Mouse (Mus musculus): ENCODE data around the gene Gpr45. TPM values are rescaled to one million over a fixed set of nuclear protein-coding genes. Genes with fewer than 3 reads are reported as not detected.
"Not testable (repeated sequence)": the region's sequence is repeated elsewhere in the genome, so short reads cannot be mapped to it uniquely, and the experiment has no call there.

The Gpr45 gene
- under 1 TPM; 0.67 to 0.77 TPM for total RNA-seq (2021)

GRCm38 (mm10) chr1:42952734-42953481 lies at the start of gene Gpr45:
TSS of gene Gpr45 (plus strand) at chr1:42952872.
- intact Hi-C loops (cut with DNase I), result no loop called here
- DNase-seq, result peak; percentile 29 to 31

GRCm38 (mm10) chr1:42905148-42905547 lies 47.5 kb upstream of the Gpr45 start:
- DNase-seq, result no peak
- intact Hi-C loops (cut with DNase I), result no loop called here

DNA sequence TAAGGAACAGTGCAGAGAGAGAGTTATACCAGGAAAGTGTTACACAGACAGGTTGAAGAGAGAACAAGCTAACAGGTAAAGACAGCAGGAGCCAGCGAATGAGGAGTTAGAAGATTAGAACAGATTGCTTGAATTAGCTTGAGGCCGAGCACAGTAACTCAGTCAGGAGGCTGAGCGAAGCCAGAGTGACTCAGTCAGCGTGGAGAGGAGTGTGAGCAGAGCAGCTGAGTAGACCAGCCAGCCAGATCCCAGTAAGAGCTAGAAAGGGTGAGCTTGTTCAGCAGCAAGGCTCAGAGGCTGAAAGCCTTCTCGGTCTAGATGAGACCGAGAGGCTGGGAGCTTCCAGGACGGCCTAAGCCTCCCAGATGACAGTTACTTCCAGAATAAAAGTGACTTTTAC lies 46.0 kb upstream of the Gpr45 start:
- intact Hi-C loops (cut with DNase I), result no loop called here
- no peak for DNase-seq

GRCm38 (mm10) chr1:42907153-42907552 lies 45.5 kb upstream of the Gpr45 start:
- DNase-seq, result no peak
- intact Hi-C loops (cut with DNase I), result no loop called here

GRCm38 (mm10) chr1:42915062-42915461 lies 37.6 kb upstream of the Gpr45 start:
- intact Hi-C loops (cut with DNase I), result loop anchor here (1.0 to 5.0 kb wide), 3 partner anchors 151 to 347 kb away; no protein-coding TSS in a partner anchor
- DNase-seq, result peak; percentile 5 to 17

DNA sequence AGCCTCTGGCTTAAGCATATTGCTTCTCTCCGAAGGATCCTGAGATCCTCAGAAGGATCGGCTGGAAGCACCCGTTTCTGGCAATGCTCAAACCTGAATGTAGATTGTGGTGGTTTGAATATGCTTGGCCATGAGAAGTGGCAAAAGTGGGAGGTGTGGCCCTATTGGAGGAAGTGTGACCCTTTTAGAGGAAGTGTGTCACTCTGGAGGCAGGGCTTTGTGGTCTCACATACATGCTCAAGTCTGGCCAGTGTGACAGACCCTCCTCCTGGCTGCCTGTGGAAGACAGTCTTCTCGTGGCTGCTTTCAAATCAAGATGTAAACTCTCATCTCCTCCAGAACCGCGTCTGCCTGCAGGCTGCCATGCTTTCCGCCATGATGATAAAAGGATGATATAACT lies 36.0 kb upstream of the Gpr45 start:
- DNase-seq, result no peak
- intact Hi-C loops (cut with DNase I), result loop anchor here (5.0 kb wide), 1 partner anchor 346 kb away; no protein-coding TSS in a partner anchor

- no peak for DNase-seq
- intact Hi-C loops (cut with DNase I), result loop anchor here (5.0 kb wide), 1 partner anchor 344 kb away; no protein-coding TSS in a partner anchor
These were observed 34.8 kb upstream of the Gpr45 start for GRCm38 (mm10) chr1:42917908-42918307.

- intact Hi-C loops (cut with DNase I), result no loop called here
- DNase-seq, result no peak
These were observed 28.7 kb upstream of the Gpr45 start for GRCm38 (mm10) chr1:42923924-42924323.

DNA sequence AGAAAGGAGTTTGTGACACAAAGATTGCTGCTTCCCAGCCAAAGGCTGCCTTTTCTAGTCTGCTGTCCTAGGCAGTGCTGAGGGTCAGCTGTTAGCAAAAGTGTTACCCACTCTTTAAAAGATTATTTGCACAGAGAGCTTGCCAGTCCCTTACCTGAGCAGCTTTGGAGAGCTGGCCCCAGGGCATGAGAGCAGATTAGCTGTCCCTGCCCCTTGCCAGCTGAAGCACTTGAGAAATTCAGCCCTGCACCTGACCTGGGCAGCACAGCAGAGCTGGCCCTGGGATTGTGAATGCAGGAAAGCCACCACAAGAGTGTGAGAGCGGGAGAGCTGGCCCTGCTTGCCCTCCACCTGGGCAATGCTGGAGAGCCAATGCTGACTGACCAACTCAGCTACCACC lies 19.1 kb upstream of the Gpr45 start:
- DNase-seq, result no peak
- intact Hi-C loops (cut with DNase I), result no loop called here

DNA sequence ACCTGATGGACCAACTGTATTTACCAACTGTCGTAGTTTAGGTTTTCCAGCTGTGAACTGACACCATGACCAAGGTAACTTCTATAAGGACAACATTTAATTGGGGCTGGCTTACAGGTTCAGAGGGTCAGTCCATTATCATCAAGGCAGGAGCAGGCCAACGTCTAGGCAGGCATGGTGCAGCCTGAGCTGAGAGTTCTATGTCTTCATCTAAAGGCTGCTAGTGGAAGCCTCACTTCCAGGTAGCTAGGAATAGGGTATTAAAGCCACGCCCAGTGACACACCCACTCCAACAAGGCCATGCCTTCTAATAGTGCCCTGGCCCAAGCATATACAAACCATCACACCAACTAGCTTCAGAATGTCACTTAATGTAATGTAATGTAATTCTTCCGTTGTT lies 4.2 kb upstream of the Gpr45 start:
- DNase-seq, result no peak
- intact Hi-C loops (cut with DNase I), result no loop called here

GRCm38 (mm10) chr1:42953482-42953822 lies 780 bp downstream of the Gpr45 start:
- intact Hi-C loops (cut with DNase I), result no loop called here
- peak in 1 of 2 experiments; percentile 1 for DNase-seq

DNA sequence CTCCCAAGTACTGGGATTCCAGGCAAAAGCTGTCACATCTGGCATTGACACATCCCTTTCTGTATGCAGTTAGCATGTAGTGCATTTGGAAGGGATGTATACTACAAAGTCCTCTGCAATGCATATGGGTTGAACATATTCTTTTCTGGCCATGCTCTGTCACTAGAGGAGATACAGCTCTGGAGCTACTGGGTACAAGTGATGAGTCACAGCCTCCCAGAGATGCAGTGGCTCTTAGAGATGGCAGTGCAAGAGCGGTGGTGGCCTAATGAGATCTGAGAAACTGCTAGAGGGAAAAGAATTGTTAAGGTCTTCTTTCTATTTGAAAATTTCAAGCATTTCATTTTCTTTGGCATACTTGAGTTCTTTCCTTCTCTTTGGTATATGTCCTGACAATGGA lies 4.2 kb downstream of the Gpr45 start:
- no peak for DNase-seq
- intact Hi-C loops (cut with DNase I), result no loop called here

DNA sequence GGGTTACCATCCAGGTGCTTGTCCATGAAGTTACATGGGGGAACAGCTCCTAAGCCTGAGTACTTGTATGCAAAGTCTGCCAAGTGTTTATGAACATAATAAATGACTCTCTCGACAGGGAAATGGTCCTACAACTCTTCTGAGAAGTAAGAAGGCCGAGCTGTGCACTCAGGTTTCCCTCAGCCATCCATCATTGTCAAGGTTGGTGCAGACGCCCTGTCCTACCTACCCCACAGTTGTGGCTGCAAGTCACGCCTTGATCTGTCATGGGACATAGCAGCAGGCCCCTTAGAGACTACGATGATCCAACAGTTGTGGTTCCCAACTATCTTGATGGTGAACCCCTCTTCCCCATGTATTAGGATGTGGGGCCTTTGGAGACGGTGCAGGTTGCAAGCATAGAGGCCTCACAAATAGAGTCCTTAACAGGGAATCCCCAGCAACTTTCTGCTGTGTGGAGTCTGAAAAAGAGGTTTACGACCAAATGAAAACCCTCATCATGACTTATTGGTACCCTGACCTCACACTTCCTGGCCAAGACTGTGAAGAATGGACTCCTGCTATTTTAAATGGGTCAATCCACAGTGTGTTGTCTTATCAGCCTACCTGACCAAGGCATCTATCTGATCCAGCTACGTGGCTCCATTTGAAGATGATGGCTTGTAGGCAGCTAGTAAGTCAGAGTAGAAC lies 30.6 kb downstream of the Gpr45 start:
- DNase-seq, result no peak
- intact Hi-C loops (cut with DNase I), result no loop called here

GRCm38 (mm10) chr1:42984119-42984518 lies 31.4 kb downstream of the Gpr45 start:
- intact Hi-C loops (cut with DNase I), result no loop called here

GRCm38 (mm10) chr1:42988996-42989395 lies 36.3 kb downstream of the Gpr45 start:
- intact Hi-C loops (cut with DNase I), result no loop called here
- no peak for DNase-seq

More at GRCm38 (mm10) chr1:42984119-42984518, 31.4 kb downstream of the Gpr45 start:
- DNase-seq, result no peak

DNA sequence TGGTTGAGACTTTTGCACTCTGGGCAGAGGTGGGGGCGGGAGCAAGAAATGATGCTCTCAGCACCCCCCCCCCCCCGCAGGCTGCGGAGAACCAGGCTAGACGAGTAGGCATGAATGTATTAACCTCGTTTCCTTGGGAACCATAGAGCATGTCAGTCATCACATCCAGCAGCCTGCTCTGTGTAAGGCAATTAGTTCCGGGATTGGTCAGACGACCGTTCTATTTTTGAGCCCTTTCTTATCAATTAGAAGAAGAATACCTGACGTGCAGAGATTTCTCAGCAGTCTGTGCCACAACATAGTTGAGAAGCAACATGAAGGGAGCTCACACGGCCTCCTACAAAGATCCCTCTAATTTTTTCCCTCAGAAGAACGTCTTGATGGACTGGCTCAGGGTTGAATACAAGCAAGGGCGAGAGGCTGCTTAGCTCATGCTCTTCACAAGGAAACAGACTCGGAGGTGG lies 53.4 kb downstream of the Gpr45 start:
- peak in 1 of 2 experiments; percentile 3 for DNase-seq
- intact Hi-C loops (cut with DNase I), result no loop called here

DNA sequence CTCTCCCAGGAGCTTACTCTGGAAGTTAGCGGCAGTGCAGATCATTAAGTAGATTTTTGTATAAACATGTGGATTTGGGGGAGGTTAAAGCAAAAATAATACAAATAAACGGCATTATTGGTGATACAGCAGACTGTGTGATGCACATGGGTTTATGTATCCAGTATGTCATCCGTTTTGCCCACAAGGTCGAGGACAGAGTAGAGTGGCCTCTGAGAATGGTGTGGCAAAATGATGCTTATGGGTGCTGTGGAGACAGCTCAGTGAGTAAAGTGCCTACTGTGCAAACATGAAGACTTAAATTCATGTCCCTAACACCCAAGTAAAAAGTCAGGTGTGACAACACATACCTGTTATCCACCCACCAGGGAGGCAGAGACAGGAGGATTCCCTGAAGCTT lies 53.9 kb downstream of the Gpr45 start:
- DNase-seq, result no peak
- intact Hi-C loops (cut with DNase I), result no loop called here

DNA sequence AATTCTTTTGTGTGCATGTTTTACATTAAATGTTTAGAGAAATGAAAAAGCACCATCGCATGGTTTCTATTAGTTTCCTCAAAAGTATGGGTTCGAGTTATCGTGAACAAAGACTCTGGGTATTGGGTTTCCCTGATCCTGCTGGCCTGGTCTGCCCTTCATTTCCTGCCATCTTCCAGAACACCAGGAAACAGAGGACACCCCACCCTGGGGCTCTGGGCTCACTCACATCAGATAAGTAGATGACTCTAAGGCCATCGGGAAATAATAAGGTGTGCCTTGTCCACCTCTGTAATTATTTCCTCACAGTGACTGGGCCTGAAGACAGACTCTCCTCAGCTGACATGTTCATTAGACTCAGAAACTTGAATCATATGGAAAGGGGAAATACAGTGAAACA lies 57.8 kb downstream of the Gpr45 start:
- DNase-seq, result no peak
- intact Hi-C loops (cut with DNase I), result no loop called here

- DNase-seq; intact Hi-C loops (cut with DNase I): not testable (repeated sequence)
These were observed 62.5 kb downstream of the Gpr45 start for GRCm38 (mm10) chr1:43015153-43015685.

DNA sequence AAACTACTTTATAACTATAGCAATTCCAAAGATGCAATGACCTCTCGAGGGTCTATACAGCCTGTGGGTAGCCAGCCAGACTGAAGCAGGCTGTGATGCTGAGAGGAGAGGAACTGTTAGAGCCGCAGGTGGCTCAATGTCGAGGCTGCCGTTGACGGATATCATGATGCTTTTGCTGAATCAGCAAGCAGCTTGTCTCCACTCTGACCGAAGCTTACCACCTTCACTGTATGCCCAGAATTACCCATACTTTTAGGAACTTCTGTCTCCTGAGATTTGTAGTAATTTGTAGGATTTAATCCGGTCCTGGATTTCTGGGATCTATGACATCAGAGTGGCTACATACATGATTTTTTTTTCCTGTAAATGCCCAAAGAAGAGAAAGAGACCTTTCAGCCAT lies 83.3 kb downstream of the Gpr45 start:
- DNase-seq, result no peak
- intact Hi-C loops (cut with DNase I), result no loop called here

GRCm38 (mm10) chr1:43042271-43042670 lies 89.6 kb downstream of the Gpr45 start:
- intact Hi-C loops (cut with DNase I), result no loop called here
- DNase-seq, result no peak
